Mouse (Mus musculus) G1E (cell line): Measurements from ENCODE around the gene Ptgir.

Source experiments
- CTCF ChIP-seq: IDR thresholded peaks from 2 replicates; pipeline ENCODE4 v1.5.1; 2012; ENCODE audit warnings: low read depth, low read length, inconsistent platforms, mixed read lengths
- GATA1 ChIP-seq: IDR thresholded peaks from 2 replicates; pipeline ENCODE4 v1.6.1; 2012; ENCODE audit warnings: borderline replicate concordance, low read length, inconsistent platforms, mixed read lengths
- GATA2 ChIP-seq: IDR thresholded peaks from 2 replicates; pipeline ENCODE4 v1.6.1; 2012; ENCODE audit warnings: low read depth, low read length, inconsistent platforms, borderline replicate concordance
- POLR2AphosphoS5 ChIP-seq: IDR thresholded peaks from 2 replicates; pipeline ENCODE4 v1.6.1; 2012; ENCODE audit warnings: low read depth, low read length, inconsistent platforms; ENCODE audit not compliant: insufficient replicate concordance
- TAL1 ChIP-seq: conservative IDR thresholded peaks from 2 replicates; pipeline ENCODE4 v1.6.1; 2012; ENCODE audit warnings: low read depth, low read length, inconsistent platforms, mixed read lengths

DNA sequence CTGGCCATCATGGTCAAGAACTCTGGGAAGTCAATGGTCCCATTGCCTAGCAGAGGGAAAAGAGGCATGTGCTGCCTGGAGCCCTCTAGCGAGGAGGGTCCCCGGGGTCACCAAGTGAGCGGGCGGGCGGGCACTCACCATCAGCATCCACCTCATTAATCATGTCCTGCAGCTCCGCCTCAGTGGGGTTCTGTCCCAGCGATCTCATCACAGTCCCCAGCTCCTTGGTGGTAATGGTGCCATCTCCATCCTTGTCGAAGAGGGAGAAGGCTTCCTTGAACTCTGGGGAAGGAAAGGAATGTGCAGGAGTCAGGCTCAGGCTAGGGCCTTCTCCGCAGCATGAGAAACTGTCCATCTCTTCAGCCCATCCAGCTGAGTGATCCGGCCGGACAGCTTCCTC lies 11.2 kb downstream of the Ptgir start:
- TF ChIP-seq POLR2AphosphoS5 (no peak), CTCF (no peak), TAL1 (no peak), GATA1 (no peak), GATA2 (no peak)
